ENCODE assay signal across 12 mouse cellular contexts in the genomic region with DNA sequence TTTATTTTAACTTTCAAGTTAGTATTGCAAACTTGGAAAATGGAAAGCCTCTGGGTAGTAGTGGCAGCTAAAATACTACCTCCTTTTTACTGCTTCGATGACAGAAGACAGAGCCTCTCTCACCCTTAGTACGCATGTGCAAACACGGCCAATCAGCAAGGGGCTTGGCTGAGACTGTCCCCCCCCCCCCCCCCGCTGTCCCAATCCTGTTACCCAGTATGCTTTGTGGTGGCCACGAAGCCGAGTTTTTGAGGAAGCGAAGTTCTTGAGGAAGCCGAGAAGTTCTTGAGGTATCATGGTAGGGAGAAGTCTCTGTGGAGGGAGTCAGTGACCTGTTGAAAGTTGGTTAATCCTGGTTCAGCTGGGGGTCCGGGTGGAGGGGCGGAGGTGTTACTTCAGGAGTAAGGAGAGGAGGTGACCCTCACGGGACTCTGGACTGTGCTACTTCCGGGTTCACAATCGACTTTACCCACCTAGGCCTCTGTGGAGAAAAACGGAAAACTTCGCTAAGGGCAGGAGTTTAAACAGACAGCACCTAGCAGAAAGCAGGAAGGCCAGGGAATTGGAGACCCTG. TPM values are rescaled to one million over a fixed set of nuclear protein-coding genes. Genes with fewer than 3 reads are reported as not detected.
DNase-seq lines count a peak whose midpoint lies in the region; TF ChIP-seq lines count a peak whose summit lies in the region.
"Not testable (repeated sequence)": the region's sequence is repeated elsewhere in the genome, so short reads cannot be mapped to it uniquely, and the experiment has no call there.
"Had no signal": no experiment of that assay in that cellular context is flagged by ENCODE, and none has a peak within 500 bp of the region (broad histone marks: within the 10 kb centered on the region; RNA-seq: fewer than 3 reads in every experiment).

A gene (plus strand): TSS at position 237 of the 574 bp plus-strand sequence.

- H3K79me3 ChIP-seq in C2C12 (ENCODE audit: low read depth) = not testable (repeated sequence)

- H3K9me3 ChIP-seq in MEL (replicated peaks; ENCODE audit: insufficient read depth, low read length) = not testable (repeated sequence)

- peaks cover 18% of the 10 kb centered on the region for H3K79me2 ChIP-seq in C2C12 (ENCODE audit: control insufficient read depth, insufficient read depth)
- not testable (repeated sequence) for H3K79me2 ChIP-seq in MEL (ENCODE audit: control insufficient read depth, insufficient read depth, low read length, poor library complexity)

- not testable (repeated sequence) for H3K4me1 ChIP-seq in MEL (ENCODE audit: control insufficient read depth in 1 of 2, insufficient read depth in 2 of 2, low read length in 2 of 2)

- H3K27me3 ChIP-seq in C2C12 (ENCODE audit: control insufficient read depth, insufficient read depth, insufficient read length); splenic B cell, adult 2 months (ENCODE audit: control insufficient read depth, insufficient read depth, low read length, poor library complexity, severe bottlenecking): not testable (repeated sequence)
- H3K27me3 ChIP-seq in MEL (ENCODE audit: control insufficient read depth in 1 of 2, insufficient read depth in 2 of 2, low read length in 2 of 2) = peaks cover 0 to 14% of the 10 kb centered on the region in 2 experiments; a peak in 2 of 4 replicates

- TF ChIP-seq CTCF in C2C12 (IDR thresholded peaks at IDR 0.05; ENCODE audit: control insufficient read depth, insufficient read depth, insufficient read length); MEL (IDR thresholded peaks at IDR 0.05 in 2 of 3, conservative IDR thresholded peaks at IDR 0.05 in 1 of 3; ENCODE audit: control insufficient read depth in 1 of 3, insufficient read depth in 1 of 3, low read depth in 2 of 3, low read length in 3 of 3, poor library complexity in 1 of 3, severe bottlenecking in 1 of 3): not testable (repeated sequence)

- peak; percentile 37 to 72; a peak in 2 of 4 replicates for TF ChIP-seq POLR2A in MEL (IDR thresholded peaks at IDR 0.05; ENCODE audit: control insufficient read depth in 1 of 2, insufficient read depth in 1 of 2, low read depth in 1 of 2, low read length in 2 of 2, poor library complexity in 1 of 2)

- TF ChIP-seq RAD21 in MEL (IDR thresholded peaks at IDR 0.05; ENCODE audit: low read depth, low read length) = not testable (repeated sequence)

- H3K4me3 ChIP-seq in C2C12 (ENCODE audit: insufficient read depth, poor library complexity, severe bottlenecking) (peak within 1 kb of the TSS; percentile 28), MEL (ENCODE audit: control insufficient read depth in 1 of 2, insufficient read depth in 1 of 2, low read depth in 2 of 2, low read length in 2 of 2) (peak within 1 kb of the TSS; percentile 84 to 95)

- H3K36me3 ChIP-seq in C2C12 (ENCODE audit: control insufficient read depth, insufficient read depth); MEL (ENCODE audit: control insufficient read depth in 1 of 2, insufficient read depth in 2 of 2, low read length in 2 of 2); splenic B cell, adult 2 months (ENCODE audit: control insufficient read depth, insufficient read depth, low read length, poor library complexity, severe bottlenecking): not testable (repeated sequence)

- H3K27ac ChIP-seq in MEL (ENCODE audit: control insufficient read depth, low read depth, low read length) = peak within 1 kb of the TSS; percentile 78

- not testable (repeated sequence) for H3ac ChIP-seq in C2C12 (ENCODE audit: control insufficient read depth, insufficient read length, low read depth)

- TF ChIP-seq EP300 in MEL (IDR thresholded peaks at IDR 0.05; ENCODE audit: low read depth in 1 of 2, low read length in 2 of 2) = not testable (repeated sequence)

- peak; percentile 59 for DNase-seq in 3134 (ENCODE audit: extremely low read depth, insufficient read length, low spot score)
- DNase-seq in MEL (ENCODE audit: low read depth, low spot score) = peak; percentile 94
- DNase-seq in MN1 (ENCODE audit: low spot score) = peak; percentile 24
- peak; percentile 0 for DNase-seq in induced T-regulatory cell, adult 2 months (ENCODE audit: low read depth)
- peak; percentile 0 for DNase-seq in splenic B cell, adult 2 months (ENCODE audit: low read depth, low spot score)
- DNase-seq in testis, postnatal 14 days (ENCODE audit: low spot score) = peak; percentile 6

- peak within 1 kb of the TSS; percentile 85 for H3K9ac ChIP-seq in MEL (ENCODE audit: control insufficient read depth, low read depth, low read length, poor library complexity, severe bottlenecking)

TF ChIP-seq in MEL, 35 proteins besides CTCF, POLR2A, EP300 and RAD21:
- peak; percentile 81 for TF ChIP-seq HCFC1 (IDR thresholded peaks at IDR 0.05; ENCODE audit: low read depth, low read length)
- 0 out of 2 replicates have a peak, but pooled peaks have one; percentile 24 for TF ChIP-seq MAZ (IDR thresholded peaks at IDR 0.05; ENCODE audit: low read depth, low read length)
- TF ChIP-seq MAX (IDR thresholded peaks at IDR 0.05; ENCODE audit: low read length) = 0 out of 2 replicates have a peak, but pooled peaks have one; percentile 39
- TF ChIP-seq SIN3A (IDR thresholded peaks at IDR 0.05; ENCODE audit: low read length) = peak; percentile 76
- TF ChIP-seq NELFE (IDR thresholded peaks at IDR 0.05; ENCODE audit: low read depth, low read length) = peak; percentile 65
- peak; percentile 73 for TF ChIP-seq ELF1 (IDR thresholded peaks at IDR 0.05; ENCODE audit: low read depth, low read length)
- peak; percentile 64 for TF ChIP-seq NRF1 (IDR thresholded peaks at IDR 0.05; ENCODE audit: insufficient read depth, low read depth, low read length, poor library complexity, severe bottlenecking)
- 0 out of 2 replicates have a peak, but pooled peaks have one; percentile 37 for TF ChIP-seq POLR2AphosphoS2 (IDR thresholded peaks at IDR 0.05; ENCODE audit: low read length)
- peak; percentile 62; the same call in 1 of the 2 replicates for TF ChIP-seq MXI1 (IDR thresholded peaks at IDR 0.05; ENCODE audit: low read depth, low read length)
- peak; percentile 55; the same call in 1 of the 2 replicates for TF ChIP-seq TBP (IDR thresholded peaks at IDR 0.05; ENCODE audit: low read depth, low read length)
- TF ChIP-seq TCF12 (IDR thresholded peaks at IDR 0.05; ENCODE audit: low read depth, low read length) = peak; percentile 51
- TF ChIP-seq ETS1 (IDR thresholded peaks at IDR 0.05; ENCODE audit: low read depth, low read length) = peak; percentile 7; the same call in 1 of the 2 replicates

RNA-seq across cellular contexts. Expression of the gene that starts here (rescaled TPM):
- polyA plus RNA-seq in C2C12 (2012; fragmentation: generic; extraction: Trizol) (20.7 TPM), MEL (2012; ENCODE audit: insufficient read depth in 1 of 2, insufficient read length in 2 of 2, low read depth in 1 of 2, low replicate concordance in 2 of 2, missing spikeins in 1 of 2) (100 to 1,000 TPM; 103 to 243 TPM)
- total RNA-seq in MEL (2012; rRNA removed) = 125 and 149 TPM in 2 replicates
- total RNA-seq: adrenal gland, adult 18-20 months; adrenal gland, postnatal 14 days; adrenal gland, postnatal 36 days; forebrain, postnatal 0 days had no signal
- polyA plus RNA-seq: forebrain, embryonic 13.5 days had no signal

Comparison
In these comparisons a context has a peak if more than half of its experiments do, and no peak if none do; other contexts are left out.
1. Peak in every context shown above with its lines: DNase-seq, H3K4me3 ChIP-seq and H3K27ac ChIP-seq.
2. DNase-seq: peak in every context shown above with its lines; median percentile 94 in MEL; 59 in 3134; 24 in MN1; 6 in testis, postnatal 14 days; 0 in induced T-regulatory cell, adult 2 months; 0 in splenic B cell, adult 2 months.